Mouse (Mus musculus) heart, postnatal 0 days (tissue): Measurements from ENCODE around the gene Higd2a. TPM values are rescaled to one million over a fixed set of nuclear protein-coding genes. Genes with fewer than 3 reads are reported as not detected.

Source experiments
- ATAC-seq: fragments of 200-750 bp; cut with Nextera tagmentation; 2 replicates; pipeline ENCODE4 v1.8.0; 2017; ENCODE audit warnings: low read depth, moderate number of reproducible peaks, moderate library complexity; ENCODE audit not compliant: insufficient read depth
- DNase-seq: peaks from one replicate; pipeline ENCODE4 v3.0.0-alpha.2; 2016; ENCODE audit warnings: low spot score
- H3K27ac ChIP-seq: fragments of 300-500 bp; sonication (generic); 2 replicates; pipeline ENCODE4 v1.5.1; 2014; ENCODE audit warnings: low read depth, mild to moderate bottlenecking
- H3K27me3 ChIP-seq: fragments of 300-500 bp; sonication (generic); 2 replicates; pipeline ENCODE4 v1.6.1; 2014; ENCODE audit warnings: low read length, mixed read lengths; ENCODE audit not compliant: control insufficient read depth, insufficient read depth
- H3K36me3 ChIP-seq: fragments of 300-500 bp; sonication (generic); replicated peaks from 2 replicates; pipeline ENCODE4 v1.6.1; 2014; ENCODE audit warnings: low read length, mixed read lengths; ENCODE audit not compliant: control insufficient read depth, insufficient read depth
- H3K4me1 ChIP-seq: fragments of 300-500 bp; sonication (generic); 2 replicates; pipeline ENCODE4 v1.6.1; 2014; ENCODE audit warnings: antibody characterized with exemption; ENCODE audit not compliant: control insufficient read depth, insufficient read depth
- H3K4me2 ChIP-seq: fragments of 300-500 bp; sonication (generic); 2 replicates; pipeline ENCODE4 v1.6.1; 2014; ENCODE audit warnings: low read depth, mild to moderate bottlenecking, low read length, moderate library complexity
- H3K4me3 ChIP-seq: fragments of 300-500 bp; sonication (generic); 2 replicates; pipeline ENCODE4 v1.5.1; 2014; ENCODE audit warnings: low read depth, low read length
- H3K9ac ChIP-seq: fragments of 300-500 bp; sonication (generic); replicated peaks from 2 replicates; pipeline ENCODE4 v1.6.1; 2014; ENCODE audit warnings: low read depth, low read length, mixed read lengths
- H3K9me3 ChIP-seq: fragments of 300-500 bp; sonication (generic); replicated peaks from 2 replicates; pipeline ENCODE4 v1.6.1; 2016; ENCODE audit warnings: low read length; ENCODE audit not compliant: control insufficient read depth
- CTCF ChIP-seq: IDR thresholded peaks from 2 replicates; pipeline ENCODE4 v1.5.1; 2016; ENCODE audit warnings: antibody characterized with exemption, control low read depth, low read depth
- EP300 ChIP-seq: IDR thresholded peaks from 2 replicates; pipeline ENCODE4 v1.6.1; 2016; ENCODE audit warnings: antibody characterized with exemption, low read depth
- WGBS: fragments of 180-500 bp; shearing (Covaris S2); extraction: QIAGEN DNeasy Blood & Tissue Kit; methylation state at CpG from one replicate; pipeline ENCODE4 v1.1.7; 2014; 5-methylcytosine and 5-hydroxymethylcytosine counted together
- polyA plus RNA-seq: library from polyadenylated mRNA; unstranded; fragments of >200 nt; fragmentation: Nextera tagmentation; extraction: Ambion mirVana; gene quantifications from 2 replicates; pipeline ENCODE4 v1.2.1, GENCODE M21; 2015
- total RNA-seq: library from RNA; depleted of rRNA; stranded (reverse); fragments of >200 nt; gene quantifications from 2 replicates; pipeline ENCODE4 v1.2.3, GENCODE M21; 2014; ENCODE audit warnings: low replicate concordance

Gene Higd2a
- total and polyA plus RNA-seq, 2 experiments from 2014 or later: 392 to 496 TPM

DNA sequence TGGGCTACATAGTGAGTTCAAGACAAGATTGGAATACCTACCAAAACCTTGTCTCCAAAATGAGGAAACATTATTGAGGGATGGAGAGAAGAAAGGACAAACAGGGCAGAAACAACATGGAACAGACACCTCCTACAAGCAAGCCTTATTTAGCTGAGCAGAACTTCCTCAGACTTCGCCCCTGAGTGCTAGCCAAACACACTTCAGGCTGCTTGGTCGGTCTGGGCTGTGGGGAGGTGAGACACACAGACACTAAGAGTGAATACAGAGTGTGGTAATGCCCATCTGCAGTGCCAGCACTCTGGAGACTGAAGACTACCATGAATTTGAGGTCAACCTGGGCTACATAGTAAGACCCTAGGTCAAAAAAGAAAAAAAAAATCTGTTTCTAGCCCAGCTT, 30.4 kb upstream of the Higd2a start:
- ATAC-seq: no peak
- Histone ChIP-seq H3K27ac (no peak overlapping the region), H3K9ac (no peak overlapping the region), H3K4me2 (no peak overlapping the region), H3K9me3 (no peaks in the 10 kb centered on the region), H3K4me1 (peaks cover 3% of the 10 kb centered on the region; the same call in 1 of the 2 replicates), H3K36me3 (peaks cover 69% of the 10 kb centered on the region), H3K27me3 (no peaks in the 10 kb centered on the region), H3K4me3 (no peak overlapping the region)
- WGBS: 91% methylated on average over 2 of the region's 2 CpGs
- TF ChIP-seq EP300 (no peak), CTCF (no peak)
- no peak for DNase-seq

DNA sequence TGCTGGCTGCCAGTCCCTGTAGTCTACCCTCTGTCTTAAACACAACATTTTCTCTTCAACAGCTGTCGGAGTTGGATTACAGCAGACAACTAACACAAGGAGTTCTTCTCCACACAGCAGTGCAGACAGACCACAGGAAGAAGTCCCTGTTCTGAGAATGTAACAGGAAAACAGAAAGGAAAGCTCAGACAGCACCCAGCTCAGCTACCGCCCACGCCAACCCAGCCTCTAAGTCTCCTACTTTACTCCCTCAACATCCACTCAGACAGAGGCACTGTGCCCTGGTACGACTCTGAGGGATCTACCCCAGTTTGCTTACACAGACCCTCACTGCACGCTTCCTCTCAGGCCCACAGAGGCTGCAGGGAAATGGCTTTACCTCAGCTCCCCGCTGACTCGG, 29.4 kb upstream of the Higd2a start:
- Histone ChIP-seq H3K27me3 (no peaks in the 10 kb centered on the region), H3K27ac (no peak overlapping the region), H3K9me3 (no peaks in the 10 kb centered on the region), H3K9ac (no peak overlapping the region), H3K36me3 (peaks cover 60% of the 10 kb centered on the region), H3K4me1 (peaks cover 3% of the 10 kb centered on the region; the same call in 1 of the 2 replicates), H3K4me3 (no peak overlapping the region), H3K4me2 (no peak overlapping the region)
- ATAC-seq: no peak
- 87% methylated on average over 7 of the region's 7 CpGs for whole genome bisulfite sequencing
- no peak for TF ChIP-seq EP300
- TF ChIP-seq CTCF: no peak
- DNase-seq: no peak

DNA sequence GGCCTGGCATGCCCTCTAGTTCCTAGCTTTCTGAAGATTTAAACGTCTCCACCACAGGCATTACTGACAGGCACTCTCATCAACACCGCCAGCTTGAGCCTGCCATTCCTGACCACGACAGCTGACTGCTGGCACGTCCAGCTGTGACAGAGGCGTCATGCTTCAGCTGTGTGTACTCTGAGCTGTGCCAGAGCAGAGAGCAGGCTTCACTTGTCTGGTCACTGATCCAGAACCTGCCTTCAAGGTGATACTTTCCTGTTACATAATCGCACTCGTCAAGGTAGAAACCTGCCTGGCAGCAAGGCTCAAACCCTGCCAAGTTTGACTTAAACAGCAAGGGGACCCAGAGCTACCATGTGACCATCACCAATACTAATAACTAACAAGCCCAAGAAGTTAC, 27.4 kb upstream of the Higd2a start:
- Histone ChIP-seq H3K4me3 (no peak overlapping the region), H3K4me2 (no peak overlapping the region), H3K9ac (no peak overlapping the region), H3K9me3 (no peaks in the 10 kb centered on the region), H3K27me3 (no peaks in the 10 kb centered on the region), H3K4me1 (peaks cover 3% of the 10 kb centered on the region; the same call in 1 of the 2 replicates), H3K27ac (no peak overlapping the region), H3K36me3 (peaks cover 42% of the 10 kb centered on the region)
- DNase-seq (no peak), ATAC-seq (no peak)
- WGBS: 67% methylated on average over 7 of the region's 7 CpGs
- TF ChIP-seq CTCF: no peak
- TF ChIP-seq EP300: no peak

DNA sequence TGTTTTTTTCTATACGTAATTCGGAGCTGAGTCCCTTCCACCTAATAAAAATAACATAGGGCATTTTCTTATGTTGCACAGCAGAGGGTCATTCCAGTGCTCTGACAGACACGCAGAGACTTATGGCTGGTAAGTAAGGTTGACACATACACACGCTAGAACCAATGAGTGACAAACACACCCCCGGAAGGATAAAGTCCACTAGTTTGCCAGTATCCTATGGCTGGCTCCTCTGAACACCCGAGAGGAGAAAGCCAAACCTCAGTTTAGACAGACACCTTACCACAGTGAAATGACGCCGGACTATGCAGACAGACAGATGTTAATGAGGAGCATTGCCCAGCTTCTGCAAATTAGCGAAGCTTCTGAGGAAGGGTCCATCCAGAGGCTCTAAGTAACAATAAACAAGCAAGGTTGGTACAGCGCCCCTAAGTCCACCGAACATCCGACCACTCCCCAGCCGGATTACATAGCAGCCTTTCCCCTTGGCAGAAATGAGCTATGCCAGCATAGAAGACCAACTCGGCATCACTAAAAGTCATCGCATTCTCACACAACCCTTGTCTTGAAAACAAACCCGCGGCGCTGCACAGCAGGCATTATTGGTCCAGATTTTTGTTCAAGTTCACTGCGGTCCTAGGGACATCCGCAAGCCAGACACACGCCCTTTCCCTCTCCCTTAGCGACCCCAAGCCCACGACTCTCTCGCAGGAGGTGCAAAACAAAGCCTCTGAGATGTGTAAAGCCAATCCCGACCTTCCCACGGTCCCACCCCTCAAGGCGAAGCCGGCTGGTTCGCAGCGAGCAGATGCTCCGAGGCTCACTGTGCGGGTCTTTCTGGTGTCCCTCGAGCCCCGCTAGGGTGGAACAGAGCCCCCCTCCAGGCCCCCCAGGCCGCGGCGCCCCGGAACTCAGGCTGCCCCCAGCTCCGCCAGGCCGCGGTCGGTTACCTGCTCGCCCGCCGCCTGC, 25.5 kb upstream of the Higd2a start:
- Histone ChIP-seq H3K36me3 (peaks cover 22% of the 10 kb centered on the region), H3K9ac (peak overlapping the region; percentile 93), H3K4me1 (peaks cover 3% of the 10 kb centered on the region; the same call in 1 of the 2 replicates), H3K4me2 (peak overlapping the region; percentile 73), H3K27me3 (no peaks in the 10 kb centered on the region), H3K4me3 (peak overlapping the region; percentile 85), H3K27ac (peak overlapping the region; percentile 60; the same call in 1 of the 2 replicates), H3K9me3 (no peaks in the 10 kb centered on the region)
- WGBS: 10% methylated on average over 45 of the region's 45 CpGs
- TF ChIP-seq CTCF (no peak), EP300 (no peak)
- ATAC-seq: peak; percentile 44
- DNase-seq: no peak

DNA sequence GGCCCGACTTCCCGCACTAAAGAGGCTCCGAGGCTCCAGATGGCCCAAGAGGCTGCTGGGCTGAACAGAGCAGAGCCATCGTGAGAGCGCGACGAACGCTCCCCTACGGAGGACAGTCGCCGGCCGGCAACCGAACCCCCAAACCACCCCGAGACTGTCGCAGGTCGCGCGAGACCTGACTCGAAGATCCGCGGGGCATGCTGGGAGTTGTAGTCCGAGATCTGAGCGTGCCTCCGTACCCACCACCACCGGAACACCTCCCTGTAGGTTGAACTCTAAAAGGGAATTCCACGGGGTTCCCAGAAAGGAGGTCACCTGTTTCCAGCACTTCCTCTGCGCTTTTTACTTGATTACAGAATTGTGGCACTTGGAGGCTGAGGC, 24.8 kb upstream of the Higd2a start, which contains the start of gene 4833439L19Rik:
Gene 4833439L19Rik, minus strand, starts transcription at position 235 of the 381 bp plus-strand sequence.
- peak within 1 kb of the TSS; percentile 93 for H3K9ac ChIP-seq
- no peaks in the 10 kb centered on the region for H3K9me3 ChIP-seq
- ATAC-seq: peak; percentile 97
- H3K4me1 ChIP-seq: peaks cover 3% of the 10 kb centered on the region; the same call in 1 of the 2 replicates
- WGBS: under 1% methylated on average over 27 of the region's 27 CpGs
- TF ChIP-seq EP300: peak; percentile 80; the same call in 1 of the 2 replicates
- no peak for TF ChIP-seq CTCF
- H3K4me3 ChIP-seq: peak within 1 kb of the TSS; percentile 85
- DNase-seq: peak; percentile 95
- peak within 1 kb of the TSS; percentile 60; the same call in 1 of the 2 replicates for H3K27ac ChIP-seq
- H3K36me3 ChIP-seq: peaks cover 16% of the 10 kb centered on the region
- no peaks in the 10 kb centered on the region for H3K27me3 ChIP-seq
- peak within 1 kb of the TSS; percentile 73 for H3K4me2 ChIP-seq
